Mouse (Mus musculus): ENCODE data around the gene Stk10.

GRCm38 (mm10) chr11:32625677-32626076 lies 92.6 kb downstream of the Stk10 start:
- TF ChIP-seq CTCF (IDR thresholded peaks at IDR 0.05; ENCODE audit: extremely low read depth, insufficient read depth, insufficient read length, insufficient replicate concordance): peak; percentile 69; the same call in 1 of the 2 replicates
- TF ChIP-seq POLR2A (IDR thresholded peaks at IDR 0.05; ENCODE audit: low read depth, low read length): no peak
